Mouse (Mus musculus): ENCODE results near the gene Zdhhc17.
A peak's percentile ranks its signal among the peaks of the same experiment; 100 is the strongest.

Gene Zdhhc17

GRCm38 (mm10) chr10:111005611-111006488 is 4.1 kb downstream of the Zdhhc17 start:
- peak; percentile 91 for DNase-seq (ENCODE audit: extremely low read depth, low read depth)

- DNase-seq (ENCODE audit: extremely low read depth, low read depth): no peak
Measured at GRCm38 (mm10) chr10:111004220-111004619, 5.7 kb downstream of the Zdhhc17 start.

- no peak for DNase-seq (ENCODE audit: extremely low read depth, low read depth)
Measured at GRCm38 (mm10) chr10:110999201-110999600, 10.7 kb downstream of the Zdhhc17 start.

- no peak for DNase-seq (ENCODE audit: extremely low read depth, low read depth)
Measured at GRCm38 (mm10) chr10:110997180-110997579, 12.8 kb downstream of the Zdhhc17 start.

- no peak for DNase-seq (ENCODE audit: extremely low read depth, low read depth)
Measured at GRCm38 (mm10) chr10:110994761-110995160, 15.2 kb downstream of the Zdhhc17 start.

GRCm38 (mm10) chr10:110993249-110993648 is 16.7 kb downstream of the Zdhhc17 start:
- no peak for DNase-seq (ENCODE audit: extremely low read depth, low read depth)

GRCm38 (mm10) chr10:110992047-110992431 is 17.9 kb downstream of the Zdhhc17 start:
- no peak for DNase-seq (ENCODE audit: extremely low read depth, low read depth)

- no peak for DNase-seq (ENCODE audit: extremely low read depth, low read depth)
Measured at GRCm38 (mm10) chr10:110991307-110992046, 18.5 kb downstream of the Zdhhc17 start.

GRCm38 (mm10) chr10:110989729-110990128 is 20.2 kb downstream of the Zdhhc17 start:
- DNase-seq (ENCODE audit: extremely low read depth, low read depth): no peak

GRCm38 (mm10) chr10:110986682-110987081 is 23.3 kb downstream of the Zdhhc17 start:
- no peak for DNase-seq (ENCODE audit: extremely low read depth, low read depth)

- DNase-seq (ENCODE audit: extremely low read depth, low read depth): no peak
Measured at GRCm38 (mm10) chr10:110982771-110983170, 27.2 kb downstream of the Zdhhc17 start.

- no peak for DNase-seq (ENCODE audit: extremely low read depth, low read depth)
Measured at GRCm38 (mm10) chr10:110980441-110980840, 29.5 kb downstream of the Zdhhc17 start.

GRCm38 (mm10) chr10:110979431-110979830 is 30.5 kb downstream of the Zdhhc17 start:
- DNase-seq (ENCODE audit: extremely low read depth, low read depth): no peak

GRCm38 (mm10) chr10:110977379-110977778 is 32.6 kb downstream of the Zdhhc17 start:
- no peak for DNase-seq (ENCODE audit: extremely low read depth, low read depth)

- DNase-seq (ENCODE audit: extremely low read depth, low read depth): peak; percentile 31
Measured at GRCm38 (mm10) chr10:110976046-110976445, 33.9 kb downstream of the Zdhhc17 start.

- no peak for DNase-seq (ENCODE audit: extremely low read depth, low read depth)
Measured at GRCm38 (mm10) chr10:110974885-110975284, 35.1 kb downstream of the Zdhhc17 start.

- no peak for DNase-seq (ENCODE audit: extremely low read depth, low read depth)
Measured at GRCm38 (mm10) chr10:110974463-110974862, 35.5 kb downstream of the Zdhhc17 start.

GRCm38 (mm10) chr10:110971998-110972397 is 37.9 kb downstream of the Zdhhc17 start:
- no peak for DNase-seq (ENCODE audit: extremely low read depth, low read depth)

- no peak for DNase-seq (ENCODE audit: extremely low read depth, low read depth)
Measured at GRCm38 (mm10) chr10:110971483-110971882, 38.5 kb downstream of the Zdhhc17 start.

GRCm38 (mm10) chr10:110971044-110971443 is 38.9 kb downstream of the Zdhhc17 start:
- no peak for DNase-seq (ENCODE audit: extremely low read depth, low read depth)

GRCm38 (mm10) chr10:110962172-110962571 is 47.8 kb downstream of the Zdhhc17 start:
- DNase-seq (ENCODE audit: extremely low read depth, low read depth): no peak

- DNase-seq (ENCODE audit: extremely low read depth, low read depth): no peak
Measured at GRCm38 (mm10) chr10:110960841-110961240, 49.1 kb downstream of the Zdhhc17 start.

Data from MEL-GATA-1-ER (cell line).